Mouse (Mus musculus) G1E (cell line): ENCODE data around the gene Nfasc. TPM values are rescaled to one million over a fixed set of nuclear protein-coding genes. Genes with fewer than 3 reads are reported as not detected.

Experiments
- ATAC-seq: 2 replicates; pipeline ENCODE4 v1.8.0; 2016; ENCODE audit warnings: mild to moderate bottlenecking; ENCODE audit not compliant: insufficient number of reproducible peaks, poor library complexity, low FRiP score, severe bottlenecking; ENCODE audit errors: extremely low read depth
- DNase-seq: peaks from one replicate; pipeline ENCODE4 v3.0.0; 2012; ENCODE audit warnings: low spot score
- H3K27me3 ChIP-seq: 2 replicates; pipeline ENCODE4 v1.6.1; 2012; ENCODE audit warnings: mild to moderate bottlenecking, low read length, inconsistent platforms; ENCODE audit not compliant: insufficient read depth
- H3K36me3 ChIP-seq: replicated peaks from 2 replicates; pipeline ENCODE3; 2012; ENCODE audit warnings: mild to moderate bottlenecking, inconsistent platforms
- H3K4me1 ChIP-seq: 2 replicates; pipeline ENCODE4 v1.6.1; 2012; ENCODE audit warnings: low read depth, low read length, inconsistent platforms, mixed read lengths; ENCODE audit not compliant: insufficient read depth
- H3K4me3 ChIP-seq: 2 replicates; pipeline ENCODE4 v1.5.1; 2012; ENCODE audit warnings: low read depth, mild to moderate bottlenecking, inconsistent platforms, low read length, moderate library complexity, mixed read lengths
- H3K9me3 ChIP-seq: replicated peaks from 2 replicates; pipeline ENCODE4 v1.6.1; 2012; ENCODE audit warnings: inconsistent platforms
- CTCF ChIP-seq: IDR thresholded peaks from 2 replicates; pipeline ENCODE4 v1.5.1; 2012; ENCODE audit warnings: low read depth, low read length, inconsistent platforms, mixed read lengths
- GATA1 ChIP-seq: IDR thresholded peaks from 2 replicates; pipeline ENCODE4 v1.6.1; 2012; ENCODE audit warnings: borderline replicate concordance, low read length, inconsistent platforms, mixed read lengths
- GATA2 ChIP-seq: IDR thresholded peaks from 2 replicates; pipeline ENCODE4 v1.6.1; 2012; ENCODE audit warnings: low read depth, low read length, inconsistent platforms, borderline replicate concordance
- POLR2AphosphoS5 ChIP-seq: IDR thresholded peaks from 2 replicates; pipeline ENCODE4 v1.6.1; 2012; ENCODE audit warnings: low read depth, low read length, inconsistent platforms; ENCODE audit not compliant: insufficient replicate concordance
- TAL1 ChIP-seq: conservative IDR thresholded peaks from 2 replicates; pipeline ENCODE4 v1.6.1; 2012; ENCODE audit warnings: low read depth, low read length, inconsistent platforms, mixed read lengths
- polyA plus RNA-seq: library from polyadenylated mRNA; stranded (reverse); fragments of >175 nt; gene quantifications from 2 replicates; pipeline ENCODE4 v1.2.3, GENCODE M21; 2012
- total RNA-seq, 2 experiments: library from RNA; stranded (forward) in 1 of 2; stranded (reverse) in 1 of 2; fragments of 200-1000 nt in 1 of 2; fragments of >200 nt in 1 of 2; fragmentation: Nextera tagmentation in 1 of 2; gene quantifications; 2 replicates each; pipeline ENCODE4 v1.2.3; 2014 to 2017

Nfasc gene
- total and polyA plus RNA-seq, 3 experiments = 0.22 TPM; not detected in 2

DNA sequence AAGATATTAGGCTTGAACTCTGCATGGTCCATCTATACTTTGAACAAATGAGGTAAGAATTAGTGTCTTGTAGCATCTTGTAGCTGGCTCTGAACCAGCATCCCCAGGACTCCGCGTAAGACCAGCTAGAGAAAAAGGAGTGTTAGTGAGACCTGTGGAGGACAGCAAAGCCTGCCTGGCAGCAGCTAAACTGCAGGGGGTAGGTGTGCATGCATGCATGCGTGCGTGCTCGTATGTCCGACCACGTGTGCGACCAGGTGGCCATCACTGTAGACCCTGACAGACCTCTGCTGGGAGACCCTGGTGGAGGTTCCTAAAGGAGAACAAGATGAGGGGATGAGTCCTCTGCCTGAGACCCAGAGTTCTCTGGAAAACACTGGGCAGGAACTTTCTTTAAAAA is 113.4 kb downstream of the Nfasc start:
- no peaks in the 10 kb centered on the region for H3K4me1 ChIP-seq
- no peak for TF ChIP-seq CTCF
- TF ChIP-seq GATA1 = no peak
- no peak for TF ChIP-seq TAL1
- TF ChIP-seq POLR2AphosphoS5 = no peak
- no peak for TF ChIP-seq GATA2
- no peak overlapping the region for H3K4me3 ChIP-seq
- no peak for ATAC-seq
- no peaks in the 10 kb centered on the region for H3K36me3 ChIP-seq
- H3K27me3 ChIP-seq = peaks cover 16% of the 10 kb centered on the region
- no peak for DNase-seq
- H3K9me3 ChIP-seq = no peaks in the 10 kb centered on the region

DNA sequence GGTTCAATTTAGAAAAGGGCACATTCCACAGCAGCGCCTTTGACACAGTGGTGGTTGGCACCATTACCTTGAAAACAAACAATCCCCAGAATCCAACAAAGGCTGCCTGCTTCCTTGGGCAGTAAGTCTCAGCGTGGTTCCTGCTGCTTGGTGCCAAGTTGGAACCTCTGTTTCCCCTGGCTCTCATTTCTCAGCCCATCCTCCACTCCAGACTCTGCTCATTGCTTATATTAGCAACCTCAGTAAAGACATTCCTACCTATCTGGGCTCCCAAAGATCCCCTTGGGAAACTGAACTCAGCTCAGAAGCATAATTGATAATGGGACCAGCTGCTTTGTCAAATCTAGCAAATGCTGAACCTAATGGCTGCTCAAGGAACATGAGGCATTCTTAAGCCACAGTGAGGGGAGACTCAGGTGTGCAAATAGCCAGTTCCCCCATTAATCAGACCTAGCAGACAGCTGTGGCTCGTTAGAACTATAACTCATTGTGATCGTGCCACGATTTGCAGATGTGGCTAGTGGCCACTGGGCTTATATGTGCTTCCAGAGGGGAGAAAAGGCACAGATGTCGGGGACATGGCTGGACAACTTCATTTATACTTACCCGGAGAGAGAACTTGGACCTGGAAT is 115.4 kb downstream of the Nfasc start:
- Histone ChIP-seq H3K27me3 (peaks cover 15% of the 10 kb centered on the region), H3K4me3 (no peak overlapping the region), H3K36me3 (no peaks in the 10 kb centered on the region), H3K9me3 (no peaks in the 10 kb centered on the region), H3K4me1 (no peaks in the 10 kb centered on the region)
- ATAC-seq = no peak
- no peak for DNase-seq
- TF ChIP-seq TAL1 = no peak
- TF ChIP-seq GATA1 = no peak
- no peak for TF ChIP-seq POLR2AphosphoS5
- TF ChIP-seq CTCF = no peak
- no peak for TF ChIP-seq GATA2

DNA sequence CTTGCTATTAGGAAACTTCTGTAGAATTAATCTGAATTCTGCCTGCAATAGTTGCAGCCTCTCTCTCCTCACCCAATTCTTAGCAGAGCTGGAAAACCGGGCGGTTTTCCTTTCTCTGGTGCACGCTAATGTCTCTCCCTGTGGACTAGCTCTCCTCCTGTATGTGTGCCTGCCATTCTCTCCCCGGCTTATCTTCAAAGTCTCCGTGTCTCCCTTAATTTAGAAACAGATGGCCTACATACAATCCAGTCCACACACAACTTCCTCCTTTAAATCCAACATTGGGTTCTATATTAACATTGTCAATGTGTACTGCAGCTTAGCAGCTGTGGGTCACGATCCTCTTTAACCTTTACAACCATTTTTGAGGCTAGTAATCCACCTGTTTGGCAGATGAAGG is 116.6 kb downstream of the Nfasc start:
- Histone ChIP-seq H3K27me3 (peaks cover 19% of the 10 kb centered on the region), H3K4me1 (no peaks in the 10 kb centered on the region)

DNA sequence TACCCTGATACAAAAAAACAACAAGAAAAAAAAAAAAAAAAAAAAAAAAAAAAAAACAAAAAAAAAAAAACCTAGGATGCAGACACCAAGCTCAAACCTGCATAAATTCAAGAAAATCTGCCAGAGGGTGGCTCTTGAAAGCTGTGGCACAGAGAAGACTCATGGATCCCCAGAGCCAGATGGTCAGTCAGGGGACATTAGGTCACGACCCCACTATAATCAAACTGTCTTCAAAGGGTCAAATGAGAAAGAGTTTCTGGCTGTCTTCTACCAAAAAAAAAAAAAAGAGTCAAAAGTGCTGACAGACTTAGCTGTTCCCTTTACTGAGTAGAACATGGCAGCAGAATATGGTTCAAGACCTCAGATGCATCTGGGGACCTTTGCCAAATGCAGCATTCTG is 117.1 kb downstream of the Nfasc start:
- H3K4me1 ChIP-seq = no peaks in the 10 kb centered on the region
- TF ChIP-seq GATA2 (no peak), CTCF (no peak), GATA1 (no peak), POLR2AphosphoS5 (no peak), TAL1 (no peak)

More for the DNA sequence above, 116.6 kb downstream of the Nfasc start:
- no peak for TF ChIP-seq POLR2AphosphoS5
- Histone ChIP-seq H3K9me3 (no peaks in the 10 kb centered on the region), H3K36me3 (no peaks in the 10 kb centered on the region), H3K4me3 (no peak overlapping the region)
- ATAC-seq (no peak), DNase-seq (no peak)

DNA sequence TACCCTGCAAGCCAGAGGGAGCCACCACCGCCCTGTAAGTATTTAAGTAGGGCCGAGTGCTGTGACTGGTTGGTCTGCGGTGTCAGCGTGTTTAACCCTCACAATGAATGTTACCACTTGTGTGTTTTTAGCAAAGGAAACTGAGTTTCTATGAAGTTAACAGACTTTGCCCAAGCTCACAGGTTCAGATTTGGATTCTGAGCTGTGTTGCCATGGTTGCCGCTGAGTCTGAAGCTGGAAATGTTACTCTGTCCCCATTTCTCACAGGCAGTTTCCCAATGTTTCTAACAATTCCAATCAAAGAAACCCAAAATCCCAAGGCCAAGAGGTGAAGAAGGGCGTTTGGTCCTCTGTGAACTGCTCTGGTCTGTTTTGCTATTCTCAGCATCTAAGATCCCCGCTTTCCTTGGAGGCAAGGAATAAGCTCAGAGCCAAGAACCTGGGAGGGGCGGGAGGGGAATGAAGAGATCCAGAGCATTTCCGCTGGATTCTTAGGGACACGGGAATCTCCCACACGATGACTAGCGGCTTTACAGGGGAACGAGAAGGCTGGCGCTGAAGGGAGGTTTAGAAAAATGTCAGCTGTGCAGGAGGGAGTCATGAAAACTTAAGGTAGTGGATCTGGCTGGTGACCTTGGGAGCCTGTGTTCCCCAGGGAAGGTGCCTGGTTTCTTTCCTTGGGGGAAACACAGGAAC is 117.8 kb downstream of the Nfasc start:
- DNase-seq (no peak), ATAC-seq (no peak)
- Histone ChIP-seq H3K4me1 (no peaks in the 10 kb centered on the region), H3K4me3 (no peak overlapping the region), H3K9me3 (no peaks in the 10 kb centered on the region), H3K36me3 (no peaks in the 10 kb centered on the region), H3K27me3 (peaks cover 23% of the 10 kb centered on the region)
- no peak for TF ChIP-seq GATA1
- no peak for TF ChIP-seq TAL1
- TF ChIP-seq GATA2 = no peak
- TF ChIP-seq CTCF = no peak
- TF ChIP-seq POLR2AphosphoS5 = no peak

More for the DNA sequence above, 117.1 kb downstream of the Nfasc start:
- Histone ChIP-seq H3K36me3 (no peaks in the 10 kb centered on the region), H3K9me3 (no peaks in the 10 kb centered on the region), H3K4me3 (no peak overlapping the region), H3K27me3 (peaks cover 20% of the 10 kb centered on the region)
- DNase-seq (no peak), ATAC-seq (no peak)

DNA sequence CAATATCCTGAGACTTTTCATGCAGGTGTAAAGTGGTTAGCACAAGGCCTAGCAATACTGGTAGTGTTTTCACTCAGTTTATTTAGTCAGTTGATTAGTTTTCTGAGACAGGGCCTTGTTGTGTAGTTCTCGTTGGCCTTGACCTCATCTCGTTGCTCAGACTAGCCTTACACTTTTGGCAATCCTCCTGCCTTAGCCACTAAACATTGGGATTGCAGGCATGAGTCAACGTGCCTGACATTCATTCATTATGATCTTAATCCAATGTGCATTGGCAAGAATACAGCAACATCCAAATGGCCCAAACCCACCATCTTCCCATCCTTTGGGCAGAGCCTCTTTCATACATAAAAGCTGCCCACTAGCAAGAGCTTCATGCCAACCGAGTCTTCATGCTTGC is 129.5 kb downstream of the Nfasc start:
- TF ChIP-seq POLR2AphosphoS5 (no peak), GATA1 (no peak), TAL1 (no peak), CTCF (no peak), GATA2 (no peak)

More for the DNA sequence above, 129.5 kb downstream of the Nfasc start:
- Histone ChIP-seq H3K27me3 (peaks cover 10% of the 10 kb centered on the region; the same call in 1 of the 2 replicates), H3K4me1 (no peaks in the 10 kb centered on the region), H3K9me3 (no peaks in the 10 kb centered on the region), H3K4me3 (no peak overlapping the region), H3K36me3 (no peaks in the 10 kb centered on the region)
- ATAC-seq (no peak), DNase-seq (no peak)
